In genomic region chr13:114839098-114839497, GRCm38 (mm10) we compare ENCODE assay signal across 8 mouse cellular contexts. TPM values are rescaled to one million over a fixed set of nuclear protein-coding genes. Genes with fewer than 3 reads are reported as not detected.
DNase-seq lines count a peak whose midpoint lies in the region; ATAC-seq and TF ChIP-seq lines count a peak whose summit lies in the region.

No protein-coding gene starts in this region.

- no peaks in the 10 kb centered on the region for H3K27me3 ChIP-seq in kidney, embryonic 15.5 days
- H3K27me3 ChIP-seq in embryonic facial prominence, embryonic 12.5 days: no peaks in the 10 kb centered on the region
- H3K27me3 ChIP-seq in forebrain, embryonic 11.5 days (ENCODE audit: control insufficient read depth, insufficient read depth, low read length): no peaks in the 10 kb centered on the region
- no peaks in the 10 kb centered on the region for H3K27me3 ChIP-seq in limb, embryonic 14.5 days (ENCODE audit: control insufficient read depth, insufficient read depth, low read length)

- no peak overlapping the region for H3K4me3 ChIP-seq in kidney, embryonic 15.5 days (replicated peaks)
- H3K4me3 ChIP-seq in embryonic facial prominence, embryonic 12.5 days: no peak overlapping the region
- no peak overlapping the region for H3K4me3 ChIP-seq in forebrain, embryonic 11.5 days (ENCODE audit: low read depth, low read length)
- no peak overlapping the region for H3K4me3 ChIP-seq in limb, embryonic 14.5 days (replicated peaks; ENCODE audit: low read length)

- no peak overlapping the region for H3K4me2 ChIP-seq in kidney, embryonic 15.5 days
- H3K4me2 ChIP-seq in embryonic facial prominence, embryonic 12.5 days (replicated peaks): no peak overlapping the region
- H3K4me2 ChIP-seq in forebrain, embryonic 11.5 days (ENCODE audit: low read depth, low read length, severe bottlenecking): no peak overlapping the region
- no peak overlapping the region for H3K4me2 ChIP-seq in limb, embryonic 14.5 days (replicated peaks; ENCODE audit: low read depth, low read length, severe bottlenecking)

- 0 out of 2 replicates have a peak overlapping the region, but pooled peaks have one; percentile 0 for H3K27ac ChIP-seq in kidney, embryonic 15.5 days
- peak overlapping the region; percentile 65 for H3K27ac ChIP-seq in embryonic facial prominence, embryonic 12.5 days
- H3K27ac ChIP-seq in forebrain, embryonic 11.5 days (ENCODE audit: low read depth, low read length): no peak overlapping the region
- peak overlapping the region; percentile 72 for H3K27ac ChIP-seq in limb, embryonic 14.5 days (replicated peaks; ENCODE audit: low read depth, low read length)

- no peak for ATAC-seq in kidney, embryonic 15.5 days (replicated peaks; ENCODE audit: low FRiP score)
- ATAC-seq in embryonic facial prominence, embryonic 12.5 days (ENCODE audit: insufficient number of reproducible peaks, insufficient read depth, low FRiP score, low TSS enrichment): 0 out of 2 replicates have a peak, but pooled peaks have one; percentile 61
- ATAC-seq in forebrain, embryonic 11.5 days (replicated peaks; ENCODE audit: low FRiP score): peak; percentile 13; the same call in 1 of the 2 replicates
- peak; percentile 65; the same call in 1 of the 2 replicates for ATAC-seq in limb, embryonic 14.5 days (ENCODE audit: low FRiP score, low read depth)

- no peaks in the 10 kb centered on the region for H3K9me3 ChIP-seq in kidney, embryonic 15.5 days (replicated peaks)
- H3K9me3 ChIP-seq in embryonic facial prominence, embryonic 12.5 days: no peaks in the 10 kb centered on the region
- no peaks in the 10 kb centered on the region for H3K9me3 ChIP-seq in forebrain, embryonic 11.5 days (ENCODE audit: control insufficient read depth, low read length)
- H3K9me3 ChIP-seq in limb, embryonic 14.5 days (ENCODE audit: control insufficient read depth, low read length): no peaks in the 10 kb centered on the region

- intact Hi-C loops in left cerebral cortex, postnatal 25 days (cut with DNase I): loop anchor here (5.0 kb wide), 1 partner anchor 1878 kb away; no protein-coding TSS in a partner anchor

- 0 out of 2 replicates have a peak, but pooled peaks cover 5% of the 10 kb centered on the region for H3K36me3 ChIP-seq in kidney, embryonic 15.5 days
- H3K36me3 ChIP-seq in embryonic facial prominence, embryonic 12.5 days: 0 out of 2 replicates have a peak, but pooled peaks cover 3% of the 10 kb centered on the region
- no peaks in the 10 kb centered on the region for H3K36me3 ChIP-seq in forebrain, embryonic 11.5 days (ENCODE audit: control insufficient read depth, insufficient read depth, low read length)
- H3K36me3 ChIP-seq in limb, embryonic 14.5 days (ENCODE audit: control insufficient read depth, insufficient read depth, low read length): 0 out of 2 replicates have a peak, but pooled peaks cover 6% of the 10 kb centered on the region

- no peak overlapping the region for H3K9ac ChIP-seq in kidney, embryonic 15.5 days
- no peak overlapping the region for H3K9ac ChIP-seq in embryonic facial prominence, embryonic 12.5 days
- H3K9ac ChIP-seq in forebrain, embryonic 11.5 days (ENCODE audit: low read length): no peak overlapping the region
- H3K9ac ChIP-seq in limb, embryonic 14.5 days (ENCODE audit: low read depth, low read length, severe bottlenecking): no peak overlapping the region

- no peak for TF ChIP-seq POLR2A in limb, embryonic 14.5 days (IDR thresholded peaks at IDR 0.05; ENCODE audit: borderline replicate concordance, extremely low read depth, insufficient read depth, insufficient read length)

- peaks cover 5% of the 10 kb centered on the region; the same call in 1 of the 2 replicates for H3K4me1 ChIP-seq in kidney, embryonic 15.5 days
- H3K4me1 ChIP-seq in embryonic facial prominence, embryonic 12.5 days: peaks cover 6% of the 10 kb centered on the region; the same call in 1 of the 2 replicates
- H3K4me1 ChIP-seq in forebrain, embryonic 11.5 days (replicated peaks; ENCODE audit: control insufficient read depth, insufficient read depth, low read length): 0 out of 2 replicates have a peak, but pooled peaks cover 2% of the 10 kb centered on the region
- H3K4me1 ChIP-seq in limb, embryonic 14.5 days (ENCODE audit: control insufficient read depth, insufficient read depth, low read length): peaks cover 16% of the 10 kb centered on the region; the same call in 1 of the 2 replicates

- DNase-seq in kidney, postnatal 10 days: no peak
- no peak for DNase-seq in forebrain, embryonic 11.5 days (ENCODE audit: low spot score)
- no peak for DNase-seq in limb, embryonic 14.5 days (ENCODE audit: low spot score)
- no peak for DNase-seq in urinary bladder, postnatal 25 days (ENCODE audit: low spot score)
- no peak for DNase-seq in layer of hippocampus, adult 18-20 months (ENCODE audit: low spot score in 2 of 2)
- no peak for DNase-seq in left cerebral cortex, postnatal 25 days (ENCODE audit: low spot score in 2 of 2)

- whole genome bisulfite sequencing in kidney, embryonic 15.5 days: 80% methylated on average over 9 of the region's 9 CpGs
- 42% methylated on average over 9 of the region's 9 CpGs for WGBS in embryonic facial prominence, embryonic 12.5 days
- WGBS in forebrain, embryonic 11.5 days: 82% methylated on average over 9 of the region's 9 CpGs
- 71% methylated on average over 9 of the region's 9 CpGs for WGBS in limb, embryonic 14.5 days

RNA-seq across cellular contexts. Expression of gene Mocs2, which starts 21.1 kb away (rescaled TPM):
- polyA plus RNA-seq in kidney, embryonic 15.5 days (2015; fragmentation: Nextera tagmentation; extraction: Ambion mirVana): 76.1 and 78.9 TPM in 2 replicates
- polyA plus RNA-seq in embryonic facial prominence, embryonic 12.5 days (2016; fragmentation: Nextera tagmentation; extraction: Ambion mirVana): 89.5 and 90.5 TPM in 2 replicates
- 74.6 and 81.7 TPM in 2 replicates for polyA plus RNA-seq in forebrain, embryonic 11.5 days (2014; fragmentation: Nextera tagmentation; extraction: Ambion mirVana)
- 48.3 and 69.0 TPM in 2 replicates for polyA plus RNA-seq in limb, embryonic 14.5 days (2012; rRNA removed)
- 112 and 114 TPM in 2 replicates for polyA plus RNA-seq in limb, embryonic 14.5 days (2014; fragmentation: Nextera tagmentation; extraction: Ambion mirVana)
- total RNA-seq in layer of hippocampus, adult 18-20 months (2021): 10 to 100 TPM; 78.6 to 82.5 TPM
- total RNA-seq in left cerebral cortex, postnatal 25 days (2021): 100 to 1,000 TPM in 1 of 2 experiments, 10 to 100 TPM in 1; 77.0 to 122 TPM
